Mouse (Mus musculus) intestine, embryonic 14.5 days (tissue): ENCODE results near the gene Agbl4. TPM values are rescaled to one million over a fixed set of nuclear protein-coding genes. Genes with fewer than 3 reads are reported as not detected.

Experiments used
- ATAC-seq: fragments of 200-750 bp; cut with Nextera tagmentation; replicated peaks from 2 replicates; pipeline ENCODE4 v1.8.0; 2017; ENCODE audit warnings: low read depth, moderate number of reproducible peaks, moderate TSS enrichment, moderate library complexity; ENCODE audit not compliant: low FRiP score, low TSS enrichment
- DNase-seq: peaks from one replicate; pipeline ENCODE4 v3.0.0-alpha.2; 2018; ENCODE audit warnings: low spot score
- H3K27ac ChIP-seq: fragments of 300-500 bp; sonication (generic); 2 replicates; pipeline ENCODE4 v1.5.1; 2014; ENCODE audit warnings: low read depth, mild to moderate bottlenecking, control low read depth
- H3K27me3 ChIP-seq: fragments of 300-500 bp; sonication (generic); replicated peaks from 2 replicates; pipeline ENCODE4 v1.6.1; 2014; ENCODE audit warnings: low read length, control low read depth; ENCODE audit not compliant: control insufficient read depth, insufficient read depth
- H3K36me3 ChIP-seq: fragments of 300-500 bp; sonication (generic); 2 replicates; pipeline ENCODE4 v1.6.1; 2014; ENCODE audit warnings: low read length, control low read depth; ENCODE audit not compliant: control insufficient read depth, insufficient read depth
- H3K4me1 ChIP-seq: fragments of 300-500 bp; sonication (generic); replicated peaks from 2 replicates; pipeline ENCODE4 v1.6.1; 2014; ENCODE audit warnings: low read length, control low read depth, mixed read lengths; ENCODE audit not compliant: control insufficient read depth, insufficient read depth
- H3K4me2 ChIP-seq: fragments of 300-500 bp; sonication (generic); 2 replicates; pipeline ENCODE4 v1.6.1; 2014; ENCODE audit warnings: low read length
- H3K4me3 ChIP-seq: fragments of 300-500 bp; sonication (generic); 2 replicates; pipeline ENCODE4 v1.5.1; 2014; ENCODE audit warnings: low read depth, low read length, control low read depth, mixed read lengths
- H3K9ac ChIP-seq: fragments of 300-500 bp; sonication (generic); 2 replicates; pipeline ENCODE4 v1.6.1; 2014; ENCODE audit warnings: mild to moderate bottlenecking, low read length
- H3K9me3 ChIP-seq: fragments of 300-500 bp; sonication (generic); 2 replicates; pipeline ENCODE4 v1.6.1; 2016; ENCODE audit warnings: low read length, control low read depth; ENCODE audit not compliant: control insufficient read depth
- WGBS: fragments of 180-500 bp; shearing (Covaris S2); extraction: QIAGEN DNeasy Blood & Tissue Kit; methylation state at CpG from one replicate; pipeline ENCODE4 v1.1.7; 2014; 5-methylcytosine and 5-hydroxymethylcytosine counted together
- polyA plus RNA-seq: library from polyadenylated mRNA; unstranded; fragments of >200 nt; fragmentation: Nextera tagmentation; extraction: Ambion mirVana; gene quantifications from 2 replicates; pipeline ENCODE4 v1.2.1, GENCODE M21; 2014

Gene Agbl4
- polyA plus RNA-seq, 1 experiment from 2014 or later: 0.39 TPM

DNA sequence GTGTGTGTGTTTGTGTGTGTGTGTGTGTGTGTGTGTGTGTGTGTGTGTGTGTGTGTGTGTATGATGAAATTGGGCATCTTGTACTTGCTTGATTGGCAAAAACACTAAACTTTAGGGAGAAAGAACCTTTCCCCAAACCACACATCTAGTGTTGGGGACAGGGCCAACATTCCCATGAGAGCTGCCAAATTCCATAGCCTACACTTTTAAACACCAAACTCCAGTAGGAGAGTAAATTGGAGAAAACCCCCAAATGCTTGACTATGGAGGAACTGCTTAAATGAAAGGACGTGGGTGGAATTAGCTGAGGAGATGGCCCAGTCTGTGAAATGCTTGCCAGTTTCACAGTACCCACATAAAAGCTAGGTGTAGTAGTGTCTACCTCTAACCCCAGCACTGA lies 1235.2 kb downstream of the Agbl4 start:
- no peaks in the 10 kb centered on the region for H3K9me3 ChIP-seq
- H3K36me3 ChIP-seq: no peaks in the 10 kb centered on the region
- H3K4me2 ChIP-seq: no peak overlapping the region
- no peak overlapping the region for H3K9ac ChIP-seq
- H3K4me1 ChIP-seq: no peaks in the 10 kb centered on the region
- WGBS: 84% methylated on average over 1 of the region's 1 CpGs
- no peak overlapping the region for H3K27ac ChIP-seq
- DNase-seq (no peak), ATAC-seq (no peak)
- no peak overlapping the region for H3K4me3 ChIP-seq
- H3K27me3 ChIP-seq: no peaks in the 10 kb centered on the region

DNA sequence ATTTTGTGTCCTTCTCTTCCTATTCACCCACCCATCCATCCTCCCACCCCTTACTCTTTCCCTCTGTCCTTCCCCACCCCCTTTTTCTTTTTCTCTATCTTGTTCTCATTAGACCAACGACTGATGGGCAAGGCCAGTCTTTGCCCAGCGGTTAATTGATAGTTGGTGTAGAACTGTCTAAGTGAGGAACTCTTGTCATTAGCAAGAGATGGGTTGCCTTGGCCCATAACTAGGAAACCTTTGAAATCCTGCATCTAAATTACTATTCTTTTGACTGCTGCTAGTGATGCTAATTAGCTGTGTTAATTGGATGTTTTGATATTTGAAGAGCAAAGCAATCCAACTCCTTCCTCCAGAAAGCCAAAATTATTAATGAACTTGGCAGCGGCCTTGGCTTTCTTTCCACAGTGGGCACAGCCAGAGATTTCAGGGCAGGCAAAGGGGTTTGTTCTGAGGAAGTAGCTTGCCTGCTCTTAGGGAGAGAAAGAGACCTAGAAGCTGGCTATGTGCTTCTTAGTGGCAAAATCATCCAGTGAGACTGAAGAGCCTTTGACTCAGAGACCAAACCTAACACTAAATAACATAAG lies 1238.2 kb downstream of the Agbl4 start:
- H3K4me2 ChIP-seq: no peak overlapping the region
- ATAC-seq (no peak), DNase-seq (no peak)
- no peaks in the 10 kb centered on the region for H3K9me3 ChIP-seq
- H3K27me3 ChIP-seq: no peaks in the 10 kb centered on the region
- 85% methylated on average over 3 of the region's 3 CpGs for WGBS
- H3K27ac ChIP-seq: no peak overlapping the region
- no peak overlapping the region for H3K4me3 ChIP-seq
- no peaks in the 10 kb centered on the region for H3K4me1 ChIP-seq
- no peaks in the 10 kb centered on the region for H3K36me3 ChIP-seq
- H3K9ac ChIP-seq: no peak overlapping the region

GRCm38 (mm10) chr4:111638948-111639708 lies 1241.7 kb downstream of the Agbl4 start:
- H3K4me1 ChIP-seq: no peaks in the 10 kb centered on the region
- ATAC-seq (no peak), DNase-seq (no peak)
- no peak overlapping the region for H3K4me2 ChIP-seq
- H3K9ac ChIP-seq: no peak overlapping the region
- H3K36me3 ChIP-seq: no peaks in the 10 kb centered on the region
- no peaks in the 10 kb centered on the region for H3K9me3 ChIP-seq
- no peaks in the 10 kb centered on the region for H3K27me3 ChIP-seq
- no peak overlapping the region for H3K27ac ChIP-seq
- WGBS: 77% methylated on average over 5 of the region's 5 CpGs
- no peak overlapping the region for H3K4me3 ChIP-seq

- 67% methylated on average over 6 of the region's 6 CpGs for WGBS
- Histone ChIP-seq H3K36me3 (no peaks in the 10 kb centered on the region), H3K4me1 (no peaks in the 10 kb centered on the region), H3K9ac (no peak overlapping the region), H3K9me3 (no peaks in the 10 kb centered on the region), H3K4me2 (no peak overlapping the region), H3K4me3 (no peak overlapping the region), H3K27me3 (no peaks in the 10 kb centered on the region), H3K27ac (no peak overlapping the region)
- DNase-seq (no peak), ATAC-seq (no peak)
Observed at GRCm38 (mm10) chr4:111645117-111645830, 1247.8 kb downstream of the Agbl4 start.

DNA sequence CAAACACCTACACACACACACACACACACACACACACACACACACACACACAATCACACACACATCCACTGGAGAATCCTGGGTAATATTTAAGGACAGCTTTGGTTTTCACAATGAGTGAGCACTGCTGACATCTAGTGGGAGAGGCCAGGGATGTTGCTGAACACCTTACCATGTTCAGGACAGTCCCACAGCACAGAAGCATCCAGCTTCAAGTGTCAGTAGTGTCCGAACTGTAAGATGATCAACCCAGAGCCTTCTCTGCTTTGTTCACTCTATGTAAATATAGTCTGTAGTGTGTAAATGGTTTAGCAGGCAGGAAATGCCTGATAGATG lies 1248.3 kb downstream of the Agbl4 start:
- H3K4me2 ChIP-seq: no peak overlapping the region
- no peak overlapping the region for H3K9ac ChIP-seq
- 22% methylated on average over 1 of the region's 1 CpGs for WGBS
- H3K9me3 ChIP-seq: no peaks in the 10 kb centered on the region
- DNase-seq (no peak), ATAC-seq (0 out of 2 replicates have a peak, but pooled peaks have one; percentile 36)
- H3K27ac ChIP-seq: no peak overlapping the region
- H3K4me3 ChIP-seq: no peak overlapping the region
- no peaks in the 10 kb centered on the region for H3K36me3 ChIP-seq
- H3K27me3 ChIP-seq: no peaks in the 10 kb centered on the region
- H3K4me1 ChIP-seq: no peaks in the 10 kb centered on the region

GRCm38 (mm10) chr4:111653451-111653850 lies 1256.0 kb downstream of the Agbl4 start:
- Histone ChIP-seq H3K27me3 (no peaks in the 10 kb centered on the region), H3K4me2 (no peak overlapping the region), H3K36me3 (no peaks in the 10 kb centered on the region), H3K4me3 (no peak overlapping the region), H3K9ac (no peak overlapping the region), H3K27ac (no peak overlapping the region), H3K9me3 (no peaks in the 10 kb centered on the region), H3K4me1 (no peaks in the 10 kb centered on the region; the same call in 1 of the 2 replicates)
- ATAC-seq (0 out of 2 replicates have a peak, but pooled peaks have one; percentile 36), DNase-seq (no peak)
- 23% methylated on average over 1 of the region's 1 CpGs for WGBS

DNA sequence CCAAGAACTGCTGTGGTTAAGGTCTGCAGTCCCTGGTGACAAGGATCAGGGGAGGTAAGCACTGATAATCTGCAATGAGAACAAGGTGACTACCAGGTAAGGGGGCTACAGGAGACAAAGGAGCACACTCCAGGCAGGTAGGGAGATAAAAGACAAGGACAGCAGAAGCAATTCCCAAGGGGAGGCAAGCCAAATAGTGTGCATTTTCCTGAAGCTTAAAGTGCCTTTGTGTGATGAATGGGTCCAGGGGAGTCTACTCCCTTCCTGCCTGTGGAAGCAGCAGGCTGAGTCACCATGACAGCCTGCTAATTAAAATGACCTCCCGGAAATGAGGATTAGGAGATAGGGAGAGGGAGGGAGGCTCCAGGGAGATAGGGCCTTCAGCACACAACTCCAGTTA lies 1266.3 kb downstream of the Agbl4 start:
- no peaks in the 10 kb centered on the region for H3K36me3 ChIP-seq
- peak overlapping the region; percentile 62 for H3K27ac ChIP-seq
- H3K9ac ChIP-seq: no peak overlapping the region
- peak; percentile 70 for ATAC-seq
- H3K27me3 ChIP-seq: no peaks in the 10 kb centered on the region
- WGBS: 10% methylated on average over 1 of the region's 1 CpGs
- H3K4me2 ChIP-seq: no peak overlapping the region
- peaks cover 14% of the 10 kb centered on the region for H3K4me1 ChIP-seq
- no peak for DNase-seq
- no peaks in the 10 kb centered on the region for H3K9me3 ChIP-seq
- no peak overlapping the region for H3K4me3 ChIP-seq

- Histone ChIP-seq H3K9ac (no peak overlapping the region), H3K4me3 (no peak overlapping the region), H3K9me3 (no peaks in the 10 kb centered on the region), H3K4me2 (no peak overlapping the region), H3K27me3 (no peaks in the 10 kb centered on the region), H3K27ac (peak overlapping the region; percentile 62), H3K36me3 (no peaks in the 10 kb centered on the region), H3K4me1 (peaks cover 14% of the 10 kb centered on the region)
- DNase-seq (no peak), ATAC-seq (peak; percentile 65; the same call in 1 of the 2 replicates)
- WGBS: 12% methylated on average over 3 of the region's 3 CpGs
Observed at GRCm38 (mm10) chr4:111664146-111664545, 1266.7 kb downstream of the Agbl4 start.
